Mouse (Mus musculus) kidney, adult 2 months (tissue): ENCODE measurements around the gene Ccm2l.

Source experiments
- CTCF ChIP-seq: fragments of 200-500 bp; conservative IDR thresholded peaks from 2 replicates; pipeline ENCODE4 v1.5.1; 2011; ENCODE audit warnings: low read depth, mild to moderate bottlenecking, control low read depth, low read length, moderate library complexity, mixed read lengths; ENCODE audit not compliant: insufficient read depth, insufficient read length
- POLR2A ChIP-seq: fragments of 200-500 bp; IDR thresholded peaks from one replicate; pipeline ENCODE4 v1.6.1; 2011; ENCODE audit warnings: low read depth, low read length, control low read depth

DNA sequence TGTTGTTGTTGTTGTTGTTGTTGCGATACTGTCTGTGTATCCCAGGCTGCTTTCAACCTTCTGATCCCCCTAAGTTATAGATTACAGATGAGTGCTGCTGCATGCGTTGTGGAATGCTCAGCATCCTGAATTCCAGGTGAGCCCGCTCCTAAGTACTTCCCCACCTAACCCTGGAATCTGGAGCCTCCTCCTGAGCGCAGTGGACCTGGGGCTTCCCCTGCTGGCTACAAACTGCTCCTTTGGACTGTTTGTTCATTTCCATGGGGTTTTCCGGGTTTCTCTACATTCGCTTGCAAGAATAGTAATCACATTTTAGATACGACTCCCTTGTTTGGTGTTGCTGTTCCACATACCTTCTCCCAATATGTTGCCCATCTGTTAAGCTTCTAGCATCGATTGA, 17.5 kb downstream of the Ccm2l start:
- no peak for TF ChIP-seq POLR2A
- no peak for TF ChIP-seq CTCF
